Mouse (Mus musculus) layer of hippocampus, postnatal 36 days (tissue): Measurements from ENCODE around the gene Cyp46a1. TPM values are rescaled to one million over a fixed set of nuclear protein-coding genes. Genes with fewer than 3 reads are reported as not detected.

Experiments used
- DNase-seq, 2 experiments: peaks; one replicate each; pipeline ENCODE4 v3.0.0; 2022
- total RNA-seq, 2 experiments: library from RNA; stranded (reverse); gene quantifications; 2 replicates each; pipeline ENCODE4 v1.2.3; 2021

The Cyp46a1 gene
- total RNA-seq, 2 experiments from 2014 or later = 168 to 174 TPM

DNA sequence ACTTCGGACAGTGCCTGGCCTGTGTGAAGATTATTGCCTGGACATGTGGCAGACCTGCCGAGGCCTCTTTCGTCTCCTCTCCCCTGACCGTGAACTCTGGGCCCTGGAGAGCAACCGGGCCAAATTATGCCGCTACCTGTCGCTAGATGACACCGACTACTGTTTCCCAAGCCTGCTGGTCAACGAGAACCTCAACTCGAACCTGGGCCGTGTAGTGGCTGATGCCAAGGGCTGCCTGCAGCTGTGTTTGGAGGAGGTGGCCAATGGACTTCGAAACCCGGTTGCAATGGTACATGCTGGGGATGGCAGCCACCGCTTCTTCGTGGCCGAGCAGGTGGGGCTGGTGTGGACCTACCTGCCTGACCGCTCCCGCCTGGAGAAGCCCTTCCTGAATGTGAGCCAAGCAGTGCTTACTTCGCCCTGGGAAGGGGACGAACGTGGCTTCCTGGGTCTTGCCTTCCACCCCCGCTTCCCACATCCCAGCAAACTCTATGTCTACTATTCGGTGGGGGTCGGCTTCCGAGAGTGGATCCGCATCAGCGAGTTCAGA is 22.4 kb upstream of the Cyp46a1 start:
- no peak for DNase-seq

DNA sequence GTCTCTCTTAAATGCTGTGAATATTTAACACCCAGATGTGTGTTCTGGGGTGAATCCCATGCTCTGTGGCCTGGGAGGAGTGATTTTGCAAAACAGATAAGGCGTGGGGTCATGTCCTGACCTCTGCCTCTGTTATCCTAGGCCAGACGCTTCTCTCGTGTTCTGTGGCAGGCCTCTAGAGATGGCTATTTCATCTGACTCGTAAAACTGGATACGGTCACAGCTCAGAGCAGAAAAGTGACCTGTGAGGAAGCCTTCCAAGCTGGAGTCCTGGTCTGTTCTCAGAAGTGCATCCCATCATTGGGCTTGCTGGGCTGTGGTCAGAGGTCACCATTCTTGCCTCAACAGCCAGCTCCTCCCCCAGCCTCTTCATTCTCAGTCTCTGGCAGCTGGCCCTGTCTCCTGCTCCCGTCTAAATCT is 21.7 kb upstream of the Cyp46a1 start:
- no peak for DNase-seq

DNA sequence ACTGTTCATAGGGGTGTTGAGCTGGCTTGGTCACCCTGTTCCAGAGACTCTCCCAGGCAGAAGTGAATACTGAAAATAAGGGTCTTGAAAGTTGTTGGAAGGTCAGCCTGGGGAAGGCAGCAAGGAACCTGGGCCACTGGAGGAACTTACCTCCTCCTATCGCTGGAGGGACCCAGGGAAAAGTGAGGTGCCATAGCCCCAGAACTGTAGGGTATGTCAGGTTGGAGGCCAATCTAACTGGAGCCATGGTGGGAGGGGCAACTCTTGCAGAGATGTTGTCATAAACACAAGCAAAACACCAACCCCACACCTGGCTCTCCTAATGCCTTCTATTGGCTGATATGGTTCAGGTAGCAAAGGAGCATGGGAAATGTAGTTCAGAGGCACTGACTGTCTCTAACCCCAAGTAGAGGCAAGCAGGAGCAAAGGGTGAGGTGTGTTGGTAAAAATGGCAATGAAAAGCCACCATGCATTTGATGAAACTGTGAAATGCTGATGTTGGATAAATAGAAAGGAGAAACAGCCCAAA is 20.9 kb upstream of the Cyp46a1 start:
- no peak for DNase-seq

DNA sequence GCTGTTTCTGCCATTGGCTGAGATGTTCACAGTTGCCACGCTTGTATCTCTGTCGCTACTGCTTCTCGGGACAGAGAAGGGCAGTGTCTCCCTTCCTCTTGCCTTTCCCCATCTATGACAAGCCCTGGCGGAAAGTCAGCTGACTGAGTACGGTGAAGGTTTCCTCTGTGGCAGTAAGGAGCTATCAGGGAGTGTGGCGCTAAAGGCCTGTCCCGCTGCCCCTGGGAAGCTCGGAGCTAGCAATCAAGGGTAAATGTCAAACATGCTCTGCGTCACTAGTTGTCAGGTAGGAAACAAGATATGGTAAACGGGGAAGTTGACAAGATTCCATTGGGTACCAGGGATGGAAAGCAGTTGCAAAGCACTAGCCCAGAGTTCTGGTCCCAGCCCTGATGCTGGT is 18.4 kb upstream of the Cyp46a1 start:
- no peak for DNase-seq

DNA sequence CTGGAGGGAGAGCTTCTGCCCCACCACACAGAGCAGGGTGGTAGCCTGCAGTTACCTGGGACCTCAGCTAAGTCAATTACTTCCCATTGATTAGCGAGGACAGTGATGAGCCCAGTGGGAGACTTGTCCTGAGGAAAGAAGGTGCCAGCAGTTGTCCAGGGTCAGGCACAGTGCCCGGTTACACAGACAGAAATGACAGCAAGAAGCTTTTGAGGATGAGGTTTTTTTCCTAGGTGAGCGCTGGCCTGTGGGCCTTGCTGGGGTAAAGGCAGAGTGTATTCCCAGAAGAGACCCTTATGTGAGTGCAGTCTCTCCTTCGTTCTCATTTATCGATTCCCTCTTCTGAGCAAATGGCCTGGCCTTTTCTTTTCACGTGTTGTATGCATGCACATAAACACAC is 17.5 kb upstream of the Cyp46a1 start:
- no peak for DNase-seq

DNA sequence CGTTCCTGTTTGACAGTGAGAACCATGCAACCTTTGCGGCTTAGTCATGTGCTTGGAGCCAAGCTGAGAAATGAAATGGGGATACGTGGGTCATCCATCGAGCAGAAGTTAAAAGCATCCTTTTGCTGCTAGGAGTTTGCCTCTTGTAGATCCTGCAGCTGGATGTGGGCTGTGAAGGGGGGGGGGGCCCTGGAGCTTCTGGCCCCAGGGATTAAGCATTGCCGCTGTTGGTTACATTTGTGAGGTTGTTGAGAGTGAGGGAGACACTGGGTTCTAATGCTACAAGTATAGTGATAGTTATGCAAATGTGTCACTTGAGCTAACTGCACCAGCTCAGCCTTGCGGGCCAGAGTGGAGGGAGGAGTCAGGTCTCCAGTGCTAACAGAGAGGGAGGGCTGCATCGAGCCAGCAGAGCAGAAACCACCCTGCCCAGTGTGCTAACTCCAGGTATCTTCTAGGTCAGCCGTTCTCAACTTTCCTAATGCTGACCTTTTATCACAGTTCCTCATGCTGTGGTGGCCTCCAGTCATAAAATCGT is 16.9 kb upstream of the Cyp46a1 start:
- DNase-seq = no peak

DNA sequence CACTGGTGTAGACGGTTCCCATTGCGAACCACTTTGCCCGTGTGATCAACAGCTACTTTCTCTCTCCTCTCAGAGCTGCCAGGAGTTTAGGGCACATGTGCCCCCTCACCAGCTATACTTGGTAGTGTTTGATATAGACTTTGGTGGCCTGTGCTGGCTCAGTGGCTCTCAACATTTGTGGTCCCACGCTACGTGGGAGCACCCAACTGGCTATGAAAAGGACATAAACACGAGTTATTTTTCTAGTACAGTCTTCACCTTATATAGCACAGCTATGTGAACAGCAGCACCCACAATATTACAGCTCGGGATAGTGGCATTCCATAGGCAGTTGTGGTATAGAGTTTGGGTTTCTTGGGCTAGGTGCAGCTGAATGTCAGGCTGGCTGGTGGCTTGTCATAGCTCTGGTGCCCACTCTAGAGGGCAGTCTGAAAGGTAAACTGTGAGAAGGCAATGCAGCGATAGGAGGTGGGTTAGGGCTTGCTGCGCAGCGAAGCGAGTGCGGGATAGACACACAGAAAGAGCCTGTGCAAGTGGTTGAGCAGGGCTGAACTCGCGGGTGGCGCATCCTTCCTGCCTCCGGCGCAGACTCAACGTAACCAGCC is 16.3 kb upstream of the Cyp46a1 start:
- no peak for DNase-seq

DNA sequence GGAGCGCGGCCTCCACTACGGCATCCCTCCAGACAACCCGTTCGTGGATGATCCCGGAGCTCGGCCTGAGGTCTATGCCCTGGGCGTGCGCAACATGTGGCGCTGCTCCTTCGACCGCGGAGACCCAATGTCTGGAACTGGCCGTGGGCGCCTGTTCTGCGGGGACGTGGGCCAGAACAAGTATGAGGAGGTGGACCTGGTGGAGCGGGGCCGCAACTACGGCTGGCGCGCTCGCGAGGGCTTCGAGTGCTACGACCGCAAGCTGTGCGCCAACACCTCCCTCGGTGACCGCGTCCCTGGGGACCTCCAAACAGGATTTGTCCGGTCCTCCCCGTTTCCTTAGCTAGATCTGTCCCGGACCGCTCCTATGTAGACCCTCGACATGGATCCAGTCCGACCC is 15.7 kb upstream of the Cyp46a1 start:
- no peak for DNase-seq

DNA sequence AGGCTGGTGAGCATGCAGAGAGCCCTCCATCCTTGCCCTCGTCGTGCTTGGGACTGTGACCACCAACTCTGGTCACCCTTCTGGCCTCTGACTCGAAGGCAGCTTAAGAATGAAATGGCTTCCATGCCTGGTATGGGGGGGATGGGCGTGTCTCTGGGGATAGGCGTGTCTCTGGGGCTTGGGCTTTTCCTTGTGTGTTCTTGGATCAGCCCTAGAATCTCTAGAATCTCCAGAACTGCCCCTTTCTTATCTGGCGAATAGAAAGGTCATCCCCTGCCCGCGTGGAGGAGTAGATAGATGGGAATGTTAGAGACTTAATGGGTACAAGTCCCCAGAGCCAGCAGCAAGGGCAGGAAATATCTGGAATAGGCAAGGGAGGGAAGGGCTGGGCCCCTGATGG is 14.1 kb upstream of the Cyp46a1 start:
- DNase-seq = no peak

DNA sequence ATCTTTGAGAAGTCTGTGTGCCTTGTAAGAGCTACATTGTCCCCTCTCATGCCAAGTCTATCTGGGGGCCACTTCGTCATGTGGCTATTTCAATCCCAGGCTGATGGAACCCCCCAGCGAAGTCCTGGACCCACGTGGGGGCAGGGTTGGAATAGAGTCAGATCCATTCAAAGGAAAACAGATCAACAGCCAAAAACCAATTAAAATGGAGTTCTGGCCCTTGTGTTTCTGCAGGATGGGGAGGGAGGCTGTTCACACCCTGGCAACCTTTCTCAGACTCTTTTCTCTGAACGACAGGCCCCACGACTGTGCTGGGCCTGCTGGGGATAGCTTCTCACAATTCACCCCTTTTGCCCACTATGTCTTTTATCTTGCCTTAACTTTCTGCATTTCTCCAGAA is 7.8 kb upstream of the Cyp46a1 start:
- DNase-seq = no peak

DNA sequence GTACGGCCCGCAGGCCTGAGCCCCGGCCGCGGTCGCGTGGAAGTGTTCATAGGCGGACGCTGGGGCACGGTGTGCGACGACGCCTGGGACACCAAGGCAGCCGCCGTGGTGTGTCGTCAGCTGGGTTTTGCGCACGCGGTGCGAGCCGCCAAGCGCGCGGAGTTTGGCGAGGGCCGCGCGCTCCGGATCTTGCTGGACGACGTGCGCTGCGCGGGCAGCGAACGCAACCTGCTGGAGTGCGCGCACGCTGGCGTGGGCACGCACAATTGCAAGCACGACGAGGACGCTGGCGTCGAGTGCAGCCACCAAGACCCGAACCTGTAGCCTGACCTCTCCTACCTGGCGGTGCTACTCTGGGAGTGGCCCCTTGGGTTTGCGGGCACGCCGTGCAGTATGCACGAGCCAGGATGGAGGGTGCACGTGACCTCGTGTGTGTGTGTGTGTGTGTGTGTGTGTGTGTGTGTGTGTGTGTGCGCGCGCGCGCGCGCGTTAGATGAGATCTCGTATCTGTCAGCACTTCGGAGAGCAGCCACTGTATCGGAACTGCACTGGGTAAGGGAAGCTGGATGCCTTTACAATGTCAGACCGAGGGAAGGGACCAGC is 6.2 kb upstream of the Cyp46a1 start:
- DNase-seq = peak; percentile 82 to 85

DNA sequence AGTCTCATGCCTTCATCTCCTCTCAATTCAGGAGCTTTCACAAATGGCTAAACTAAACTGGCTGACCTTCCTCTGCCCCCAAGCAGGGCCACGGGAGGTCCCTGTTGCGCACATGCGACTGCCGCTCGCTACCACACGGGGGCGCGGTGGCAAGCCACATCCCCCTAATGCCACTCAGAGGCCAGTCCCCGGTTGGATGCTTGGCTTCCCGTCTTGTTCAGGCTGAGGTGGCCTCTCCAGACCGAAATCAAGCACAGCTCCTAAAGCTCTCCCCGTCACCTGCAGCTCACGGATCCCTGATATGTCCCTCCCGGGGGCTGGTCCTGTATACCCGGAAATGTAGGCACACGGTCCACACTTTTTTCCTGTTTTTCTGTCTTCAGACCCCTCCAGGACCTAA is 1.1 kb upstream of the Cyp46a1 start:
- DNase-seq = peak; percentile 81 to 87

DNA sequence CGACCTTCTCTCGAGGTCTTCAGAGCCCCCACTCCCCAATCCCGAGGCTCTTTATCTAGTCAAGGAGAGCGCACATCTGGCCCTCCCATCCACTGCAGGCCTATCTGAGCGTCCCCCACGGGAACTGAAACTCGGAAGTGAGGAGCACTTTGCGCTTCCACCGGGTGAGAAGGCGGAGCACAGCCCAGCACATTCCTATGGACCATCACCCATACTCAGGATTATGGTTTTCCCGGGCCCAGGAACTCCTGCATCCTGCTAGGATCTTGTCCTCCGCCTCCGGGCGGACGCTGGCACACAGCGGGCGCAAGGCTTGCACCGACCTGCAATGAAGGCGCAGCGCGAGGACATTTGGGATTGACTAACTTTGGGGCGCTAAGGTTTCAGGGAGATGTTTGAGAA is 699 bp upstream of the Cyp46a1 start:
- DNase-seq = no peak

DNA sequence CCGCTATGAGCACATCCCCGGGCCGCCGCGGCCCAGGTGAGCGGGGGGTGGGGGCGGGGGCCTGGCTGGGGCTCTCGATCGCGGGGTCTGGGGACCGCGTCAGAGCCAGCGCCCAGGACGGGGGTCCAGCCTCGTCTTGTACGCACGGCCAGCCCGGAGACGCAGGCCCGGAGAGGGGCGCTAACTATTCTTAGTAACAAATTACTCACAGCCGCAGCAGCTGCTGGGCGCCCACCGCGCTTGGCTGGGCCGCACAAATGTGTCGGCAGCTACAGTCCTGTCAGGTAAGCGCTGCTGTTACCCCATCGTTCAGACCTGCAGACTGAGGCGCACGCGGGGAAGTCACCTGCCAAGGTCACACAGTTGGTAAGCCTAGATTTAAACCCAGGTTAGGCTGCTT is 348 bp downstream of the Cyp46a1 start:
- DNase-seq = peak in 1 of 2 experiments; percentile 37

DNA sequence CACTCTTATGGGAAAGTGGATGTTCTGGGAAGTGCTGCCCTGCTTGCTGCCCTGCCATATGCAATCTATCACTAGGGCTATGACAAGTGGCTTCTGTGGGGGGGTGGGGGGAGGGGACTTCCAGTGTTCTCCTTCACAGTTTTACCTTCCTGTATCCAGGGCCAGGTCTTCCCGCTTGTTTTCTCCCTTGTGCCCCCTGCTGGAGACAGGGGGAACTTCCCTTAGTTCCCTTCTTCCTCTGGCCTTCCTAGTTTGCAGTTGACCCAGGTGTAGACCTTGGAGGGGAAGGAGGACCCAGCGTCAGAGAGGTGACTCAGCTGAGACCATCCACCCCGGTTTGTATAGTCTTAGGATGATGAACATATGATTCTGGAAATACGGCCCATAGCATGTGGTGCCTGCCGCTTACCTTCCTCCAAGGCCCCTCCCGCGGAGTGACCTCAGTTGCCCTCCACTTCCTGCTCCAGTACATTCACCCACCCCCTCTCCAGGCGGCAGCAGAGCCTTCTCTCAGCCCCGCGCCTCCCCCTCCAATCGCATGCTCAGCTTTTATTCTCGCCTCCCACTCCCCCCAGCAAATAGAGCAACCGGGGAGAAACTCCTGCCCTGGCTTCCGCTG is 4.5 kb downstream of the Cyp46a1 start:
- DNase-seq = peak in 1 of 2 experiments; percentile 15

DNA sequence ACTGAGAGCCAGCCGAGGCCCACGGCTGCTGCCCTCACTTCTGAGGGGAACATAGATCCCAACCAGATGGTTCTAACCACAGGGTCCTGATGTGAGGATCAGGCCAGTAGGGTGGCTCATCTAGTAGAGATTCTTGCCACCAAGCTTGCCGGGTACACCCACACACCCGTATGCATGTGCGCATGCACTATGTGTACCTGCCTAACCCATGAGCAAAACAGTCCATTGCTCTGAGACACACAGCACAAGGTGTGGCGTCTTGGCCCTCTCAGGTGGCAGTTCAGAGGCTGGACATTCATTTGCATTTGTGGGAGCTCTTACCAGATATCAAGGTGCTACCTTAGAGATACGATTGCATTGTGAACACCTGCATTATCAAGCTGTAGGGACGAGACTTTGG is 14.0 kb downstream of the Cyp46a1 start:
- DNase-seq = no peak

DNA sequence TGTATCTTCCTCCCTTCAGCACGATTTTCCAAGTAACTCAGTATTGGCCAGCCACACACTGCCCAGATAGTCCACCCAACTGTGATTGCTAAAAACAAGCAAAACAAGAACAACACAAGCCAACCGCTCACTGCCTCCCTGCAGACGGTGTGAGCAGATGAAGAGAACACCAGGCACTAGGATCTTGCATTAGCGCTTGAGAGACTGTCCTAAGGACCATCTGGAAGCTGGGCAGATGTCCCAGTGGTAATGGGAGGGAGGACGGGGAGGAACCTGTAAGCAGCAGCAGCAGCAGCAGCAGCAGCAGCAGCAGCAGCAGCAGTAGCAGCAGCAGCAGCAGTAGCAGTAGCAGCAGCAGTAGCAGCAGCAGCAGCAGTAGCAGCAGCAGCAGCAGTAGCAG is 14.8 kb downstream of the Cyp46a1 start:
- peak in 1 of 2 experiments; percentile 28 for DNase-seq

DNA sequence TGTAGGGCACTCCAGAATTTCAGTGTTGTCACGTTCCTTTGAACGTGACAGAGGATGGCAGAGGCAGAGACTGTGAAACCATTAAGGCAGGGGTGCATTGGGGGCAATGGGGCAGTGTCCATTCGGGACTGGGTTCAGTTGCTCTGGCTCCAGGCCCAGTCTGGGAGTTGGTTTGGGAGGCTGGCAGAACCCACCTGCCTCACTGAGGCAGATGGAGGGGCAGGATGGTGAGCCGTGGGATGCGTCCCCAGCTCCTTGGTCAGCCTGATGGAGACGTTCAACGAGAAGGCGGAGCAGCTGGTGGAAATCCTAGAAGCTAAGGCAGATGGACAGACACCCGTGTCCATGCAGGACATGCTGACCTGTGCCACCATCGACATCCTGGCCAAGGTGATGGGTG is 16.8 kb downstream of the Cyp46a1 start:
- no peak for DNase-seq

DNA sequence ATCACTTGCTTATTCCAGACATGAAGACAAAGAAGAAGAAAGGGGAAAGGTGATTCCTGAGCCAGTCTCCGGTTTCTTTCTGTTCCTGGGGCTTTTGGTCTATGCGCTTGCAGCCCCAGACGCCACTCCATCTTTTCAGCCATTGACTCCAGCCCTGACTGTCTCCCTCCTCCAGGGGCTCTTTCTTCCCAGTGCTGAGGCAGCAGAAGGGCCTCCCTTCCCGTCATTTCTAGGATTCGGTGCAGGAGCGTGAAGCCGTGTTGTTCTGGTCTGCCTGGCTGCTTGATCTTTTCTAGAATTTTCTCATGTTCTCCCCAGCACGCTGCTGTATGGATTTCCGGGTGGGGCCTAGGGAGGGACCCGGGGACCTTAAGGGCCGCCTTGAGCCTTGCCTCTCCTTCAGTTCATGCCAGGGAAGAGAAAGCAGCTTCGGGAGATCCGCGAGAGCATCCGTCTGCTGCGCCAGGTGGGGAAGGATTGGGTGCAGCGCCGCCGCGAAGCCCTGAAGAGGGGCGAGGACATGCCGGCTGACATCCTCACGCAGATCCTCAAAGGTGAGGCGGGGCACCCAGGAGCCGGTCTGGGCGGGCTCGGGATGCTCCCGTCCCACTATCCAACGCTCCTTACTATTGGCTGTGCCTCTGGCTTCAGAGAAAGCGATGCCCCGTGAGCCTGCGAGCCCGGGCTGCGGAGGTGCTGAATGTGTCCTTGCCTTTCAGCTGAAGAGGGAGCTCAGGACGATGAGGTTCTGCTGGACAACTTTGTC is 18.4 kb downstream of the Cyp46a1 start:
- DNase-seq = no peak

DNA sequence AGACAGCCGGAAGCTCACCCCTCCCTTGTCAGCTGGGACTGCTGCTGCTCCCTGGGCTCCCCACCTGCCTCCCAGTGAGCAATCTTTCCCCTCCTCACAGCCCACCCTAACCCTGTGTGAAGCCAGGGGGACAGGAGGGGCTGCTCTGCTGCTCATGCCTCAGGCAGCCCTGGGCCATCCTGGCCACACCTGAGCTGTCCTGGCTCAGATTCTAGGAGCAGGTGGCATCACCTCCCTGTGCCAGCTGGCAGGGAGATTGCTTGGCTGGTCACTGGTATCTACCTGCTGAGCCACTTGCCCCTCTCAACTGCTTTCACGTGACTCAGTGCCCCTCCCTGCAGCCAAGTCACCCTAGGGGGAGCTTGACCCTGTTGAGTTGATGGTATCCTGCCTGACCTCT is 20.1 kb downstream of the Cyp46a1 start:
- DNase-seq = no peak

DNA sequence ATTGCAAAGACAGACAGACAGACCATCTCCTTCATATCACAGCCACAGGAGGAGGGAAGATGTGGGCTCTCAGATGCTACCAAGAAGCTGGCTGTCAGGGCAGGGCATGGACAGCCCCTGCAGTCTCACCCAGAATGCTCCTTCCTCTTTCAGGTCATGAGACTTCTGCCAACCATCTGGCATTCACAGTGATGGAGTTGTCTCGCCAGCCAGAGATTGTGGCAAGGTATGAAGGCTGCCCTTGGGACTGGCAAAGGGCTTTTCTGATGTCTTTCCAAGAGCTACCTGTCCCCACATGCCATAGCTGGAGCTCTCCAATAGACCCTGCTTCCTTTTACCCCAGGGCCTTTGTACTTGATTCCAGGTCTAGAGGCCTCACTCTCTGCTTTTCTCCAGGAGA is 21.1 kb downstream of the Cyp46a1 start:
- DNase-seq = no peak

DNA sequence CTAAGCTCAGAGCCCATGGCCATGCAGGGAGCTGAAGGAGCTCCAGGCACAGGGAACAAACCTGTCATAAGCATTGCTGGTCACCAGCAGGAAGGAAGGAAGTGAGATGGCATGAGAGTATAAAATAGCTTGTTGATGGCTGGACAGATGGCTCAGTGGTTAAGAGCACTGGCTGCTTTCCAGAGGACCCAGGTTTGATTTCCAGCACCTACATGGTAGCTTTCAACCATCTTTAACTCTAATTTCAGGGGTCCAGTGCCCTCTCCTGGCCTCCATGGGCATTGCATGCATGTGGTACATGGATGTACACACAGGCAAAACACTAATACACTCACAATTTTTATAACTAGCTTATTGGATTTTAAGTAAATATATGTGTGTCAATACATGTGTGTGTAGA is 21.8 kb downstream of the Cyp46a1 start:
- no peak for DNase-seq

DNA sequence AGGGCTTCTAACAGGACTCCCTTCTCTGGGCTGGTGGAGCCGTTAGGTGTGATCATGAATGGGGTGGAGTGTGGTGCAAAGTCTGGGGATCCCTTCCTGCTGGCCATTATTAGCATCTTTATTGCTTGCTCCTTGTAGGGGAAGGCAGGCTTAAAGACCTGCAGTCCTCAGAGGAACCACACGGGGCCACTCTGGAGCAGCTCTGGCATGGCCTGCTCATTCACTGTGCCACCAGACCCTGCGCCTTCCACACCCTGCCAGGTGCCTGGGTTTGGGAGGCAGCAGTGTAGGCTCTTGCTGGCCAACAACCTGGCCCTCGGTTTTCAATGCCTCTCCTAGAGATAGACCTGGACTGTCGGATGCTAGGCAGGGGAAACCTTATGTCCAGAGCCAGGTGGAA is 29.6 kb downstream of the Cyp46a1 start:
- peak; percentile 83 to 86 for DNase-seq
